Mouse (Mus musculus): ENCODE measurements around the gene Serinc5.
A peak's percentile ranks its signal among the peaks of the same experiment; 100 is the strongest.

The Serinc5 gene

DNA sequence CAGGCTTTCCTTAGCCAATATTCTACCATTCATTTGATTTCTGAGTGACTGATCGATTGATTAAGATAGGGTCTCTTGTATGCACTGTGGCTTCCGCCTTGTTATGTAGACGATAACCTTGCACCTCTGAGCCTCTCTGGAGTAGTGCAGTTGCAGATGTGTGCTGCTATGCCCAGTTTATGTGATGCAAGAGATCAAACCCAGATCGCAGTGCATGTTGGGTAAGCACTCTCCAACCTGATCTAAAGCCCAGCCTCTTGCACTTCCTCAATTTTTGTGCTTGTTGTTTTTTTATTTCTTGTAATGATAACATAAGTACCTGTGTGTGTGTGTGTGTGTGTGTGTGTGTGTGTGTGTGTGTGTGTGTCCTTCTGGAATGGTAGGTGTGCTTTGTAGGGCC, 132.0 kb downstream of the Serinc5 start:
- no peak for DNase-seq (ENCODE audit: low spot score)

GRCm38 (mm10) chr13:92743337-92743736, 132.4 kb downstream of the Serinc5 start:
- no peak for DNase-seq (ENCODE audit: low spot score)

- peak; percentile 83 for DNase-seq (ENCODE audit: low spot score)
Measured at GRCm38 (mm10) chr13:92750976-92751518, 140.2 kb downstream of the Serinc5 start.

DNA sequence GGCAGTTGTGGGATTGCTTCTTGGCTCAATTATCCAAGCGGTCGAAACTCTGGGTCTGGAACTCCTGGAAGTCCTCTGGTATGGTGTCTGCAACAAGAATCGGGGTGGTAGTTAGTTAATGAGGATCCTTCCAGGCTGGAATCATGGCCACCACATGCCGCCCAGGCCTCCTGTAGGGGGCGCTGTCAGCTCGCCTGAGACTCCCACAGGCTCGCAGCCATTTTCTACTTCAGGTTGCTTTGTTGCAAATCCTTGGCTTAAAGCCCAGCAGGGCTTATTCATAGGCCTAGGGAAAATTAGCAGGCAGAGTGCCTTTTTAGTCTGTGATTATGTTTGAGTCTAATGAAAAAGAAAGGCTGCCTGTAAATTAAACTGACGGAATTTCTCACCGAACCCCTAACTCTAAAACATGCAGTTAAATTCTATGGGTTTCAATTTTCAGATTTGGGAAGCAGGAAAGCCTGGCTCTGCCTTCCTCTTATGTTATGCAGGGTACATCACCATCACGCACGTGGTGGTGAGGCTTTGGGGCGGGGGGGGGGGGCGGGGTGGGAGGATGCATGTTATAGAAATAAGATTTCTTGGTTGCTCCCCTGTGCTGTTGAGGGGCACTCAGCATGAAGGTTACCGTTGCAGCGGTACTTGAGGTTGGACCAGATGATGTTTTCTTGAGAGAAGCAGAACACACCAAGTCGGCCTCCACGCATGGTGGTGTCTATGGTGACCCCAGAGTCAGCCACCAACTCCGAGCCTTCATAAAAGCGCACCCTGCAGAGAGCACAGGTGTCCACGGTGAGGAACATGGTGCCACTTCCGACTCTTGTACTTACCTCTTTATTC, 141.1 kb downstream of the Serinc5 start:
- DNase-seq (ENCODE audit: low spot score): peak; percentile 95

GRCm38 (mm10) chr13:92753676-92754075, 142.8 kb downstream of the Serinc5 start:
- DNase-seq (ENCODE audit: low spot score): no peak

- DNase-seq (ENCODE audit: low spot score): no peak
Measured at GRCm38 (mm10) chr13:92755036-92755435, 144.1 kb downstream of the Serinc5 start.

- no peak for DNase-seq (ENCODE audit: low spot score)
Measured at GRCm38 (mm10) chr13:92757972-92758585, 147.2 kb downstream of the Serinc5 start.

- DNase-seq (ENCODE audit: low spot score): no peak
Measured at GRCm38 (mm10) chr13:92759096-92759495, 148.2 kb downstream of the Serinc5 start.

DNA sequence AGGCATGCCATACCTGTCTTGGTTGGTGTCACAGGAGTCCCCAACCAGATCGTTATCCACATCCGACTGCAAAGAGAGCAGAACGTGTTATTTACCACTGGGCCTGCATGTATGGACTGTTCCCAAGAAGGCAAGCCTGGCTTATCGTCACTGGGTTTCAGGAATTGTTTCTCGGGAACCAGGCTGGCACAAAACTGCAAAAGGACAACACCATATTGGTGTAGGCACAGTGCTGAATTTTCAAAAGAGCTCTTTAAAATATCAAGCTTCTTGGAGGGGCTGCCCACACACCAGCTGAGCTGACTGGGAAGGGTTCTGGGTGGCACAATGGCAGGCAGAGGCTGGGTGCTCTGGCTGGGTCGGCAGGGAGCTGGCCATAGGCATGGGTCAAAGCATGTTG, 149.6 kb downstream of the Serinc5 start:
- DNase-seq (ENCODE audit: low spot score): no peak
